Mouse (Mus musculus): Measurements from ENCODE around the gene Rad23a.
A peak's percentile ranks its signal among the peaks of the same experiment; 100 is the strongest.

Gene Rad23a

DNA sequence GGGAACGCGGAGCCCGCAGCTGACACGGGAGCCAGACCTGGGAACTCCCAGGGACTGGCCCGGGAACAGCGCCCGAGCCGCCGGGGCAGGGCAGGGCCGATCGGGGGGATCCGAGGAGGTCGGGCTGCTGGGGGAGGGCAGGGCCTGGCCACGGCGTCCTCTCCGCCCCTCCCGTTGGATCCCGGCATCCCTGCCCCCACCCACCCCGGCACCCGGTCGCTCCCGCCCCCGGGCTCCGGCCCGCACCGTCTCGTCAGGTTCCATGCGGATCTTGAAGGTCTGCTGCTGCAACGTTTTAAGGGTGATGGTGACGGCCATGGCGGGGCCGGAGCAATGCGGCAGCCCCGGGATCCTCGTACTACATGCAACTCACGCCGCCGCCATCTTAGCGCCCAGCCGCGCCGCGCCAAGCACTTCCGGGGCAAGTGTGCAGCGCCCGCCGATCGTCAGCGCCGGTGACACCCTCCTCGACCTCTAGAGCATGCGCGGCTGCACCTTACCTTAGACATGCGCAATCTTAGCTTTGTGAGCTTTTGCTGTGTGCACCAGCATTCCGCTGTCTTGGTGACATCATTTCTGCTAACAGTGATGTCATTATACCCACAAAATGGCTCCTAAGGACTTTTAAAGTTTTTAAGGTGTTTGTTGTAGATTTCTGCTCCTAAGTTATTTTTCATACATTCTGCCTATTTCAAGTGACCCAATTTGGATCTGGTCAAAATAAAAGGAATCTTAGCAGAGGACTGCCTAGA lies at the start of gene Rad23a:
Gene Rad23a, minus strand, starts transcription at position 418 of the 752 bp plus-strand sequence.
- peak; percentile 91 for DNase-seq (ENCODE audit: extremely low spot score)

DNA sequence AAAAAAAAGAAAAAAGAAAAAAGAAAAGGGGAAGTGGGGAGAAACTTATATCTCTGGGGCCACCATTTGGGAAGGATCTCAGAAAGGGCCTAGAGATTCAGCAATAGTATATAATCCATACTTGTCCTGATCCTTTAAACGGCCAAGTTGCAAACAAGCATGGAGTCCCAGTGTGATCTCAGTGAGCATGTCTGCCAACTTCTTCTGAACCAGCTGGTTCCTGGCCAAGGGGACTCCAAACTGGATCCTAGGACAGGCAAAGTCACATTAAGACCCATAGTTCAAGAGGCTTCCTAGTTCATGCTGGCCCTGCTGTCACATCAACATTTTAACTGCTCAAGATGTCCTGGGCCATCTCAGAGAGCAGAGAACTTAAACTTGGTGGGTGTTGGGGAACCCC lies 48.7 kb upstream of the Rad23a start:
- DNase-seq (ENCODE audit: extremely low spot score), result no peak

DNA sequence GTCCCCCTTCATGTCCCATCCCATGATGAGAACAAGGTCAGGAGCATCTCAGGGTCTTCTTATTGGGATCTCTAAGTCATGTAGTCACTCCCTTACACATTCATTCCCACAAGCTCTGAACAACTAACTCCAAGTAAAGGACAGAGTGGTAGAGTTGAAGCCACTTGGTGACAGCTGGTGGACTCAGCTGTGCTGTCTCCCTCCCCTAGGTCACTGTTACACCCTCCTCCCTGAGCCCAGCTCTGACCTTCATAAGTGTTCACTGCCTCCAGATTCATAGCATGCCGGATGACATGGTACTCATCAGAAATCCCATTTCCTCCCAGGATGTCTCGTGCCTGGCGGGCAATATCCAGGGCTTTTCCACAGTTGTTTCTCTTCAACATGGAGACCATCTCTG lies 47.8 kb upstream of the Rad23a start:
- no peak for DNase-seq (ENCODE audit: extremely low spot score)

DNA sequence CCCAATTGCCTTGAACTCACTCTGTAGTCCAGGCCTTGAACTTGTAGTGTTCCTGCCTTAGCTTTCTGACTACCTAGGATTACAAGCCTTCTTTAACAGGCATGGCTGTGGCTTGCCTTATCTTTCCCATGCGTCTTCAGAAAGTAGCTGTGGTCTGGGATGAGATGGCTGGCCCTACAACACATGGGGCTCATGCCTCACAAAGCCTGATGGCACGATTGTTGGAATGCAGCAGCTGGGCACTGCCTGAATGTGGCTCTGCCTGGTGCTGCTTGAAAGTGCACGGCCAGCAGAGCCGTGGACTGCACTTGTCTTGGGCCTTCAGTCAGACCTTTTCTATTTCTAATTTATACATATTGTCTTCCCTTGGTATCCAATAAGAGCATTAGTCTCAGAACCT lies 44.3 kb upstream of the Rad23a start:
- DNase-seq (ENCODE audit: extremely low spot score), result no peak

DNA sequence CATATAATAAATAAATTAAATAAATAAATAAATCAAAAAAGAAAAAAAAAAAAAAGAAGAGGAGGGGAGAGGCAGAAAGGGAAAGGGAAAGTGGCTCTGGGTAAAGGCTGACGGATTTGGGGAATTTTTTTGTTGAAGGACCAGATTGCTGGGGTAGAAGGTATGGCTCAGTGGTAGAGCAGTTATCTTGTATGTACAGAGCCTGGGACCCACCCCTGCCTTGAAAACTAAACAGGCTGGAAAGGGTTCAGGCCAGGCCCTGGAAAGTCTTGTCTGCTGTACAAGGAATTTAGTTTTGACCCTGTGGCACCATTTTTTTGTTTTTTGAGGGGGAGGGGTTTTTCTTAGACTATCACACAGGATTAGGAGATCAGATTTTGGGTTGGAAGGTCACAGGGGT lies 38.5 kb upstream of the Rad23a start:
- DNase-seq (ENCODE audit: extremely low spot score), result no peak

DNA sequence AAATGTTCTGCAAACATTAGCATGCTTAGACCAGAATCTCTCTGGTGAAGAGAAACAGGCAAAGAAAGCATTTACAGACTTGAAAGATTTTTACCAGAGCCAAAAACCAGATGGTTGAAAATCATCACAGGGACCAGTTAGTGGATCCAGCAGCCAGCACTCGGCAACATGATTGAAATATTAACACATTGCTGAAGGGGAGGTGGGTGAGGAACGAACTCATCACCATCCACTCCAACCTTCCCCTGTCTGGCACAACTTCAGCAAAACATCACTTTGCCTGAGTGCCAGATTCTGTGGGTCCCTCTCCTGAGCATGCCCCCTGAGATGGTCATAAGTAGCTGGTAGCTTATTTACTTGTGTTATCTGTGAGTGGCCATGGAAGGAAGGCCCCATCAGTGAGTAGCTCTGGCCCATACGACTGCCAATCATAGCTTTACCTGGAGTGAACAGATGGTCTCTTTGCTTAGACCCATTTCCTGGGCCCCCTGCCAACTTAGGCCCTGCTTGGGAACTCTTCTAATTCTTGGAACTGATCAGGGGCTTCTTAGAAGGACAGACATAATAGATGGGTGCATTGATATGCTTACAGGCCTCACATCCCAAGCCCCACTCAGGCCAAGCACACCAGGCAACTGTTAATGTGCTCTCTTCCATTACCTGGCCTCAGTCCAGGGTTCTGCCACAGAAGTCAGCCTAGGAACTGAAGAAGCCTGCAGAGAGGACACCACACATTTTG lies 37.0 kb upstream of the Rad23a start:
- no peak for DNase-seq (ENCODE audit: extremely low spot score)

DNA sequence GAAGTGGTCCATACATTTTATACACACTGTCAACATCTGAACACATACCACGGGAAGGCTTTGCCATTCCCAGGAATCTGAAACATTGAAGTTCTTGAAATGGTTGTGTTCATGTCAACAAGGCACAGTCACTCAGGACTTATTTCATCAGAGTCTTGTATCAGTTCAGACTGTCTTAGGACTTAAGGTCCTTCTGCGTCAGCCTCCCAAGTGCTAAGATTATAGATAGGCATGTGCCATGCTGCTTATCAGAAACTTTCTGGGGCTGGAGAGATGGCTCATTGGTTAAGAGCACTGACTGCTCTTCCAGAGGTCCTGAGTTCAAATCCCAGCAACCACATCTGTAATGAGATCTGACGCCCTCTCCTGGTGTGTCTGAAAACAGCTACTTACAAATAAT lies 33.9 kb upstream of the Rad23a start:
- no peak for DNase-seq (ENCODE audit: extremely low spot score)

DNA sequence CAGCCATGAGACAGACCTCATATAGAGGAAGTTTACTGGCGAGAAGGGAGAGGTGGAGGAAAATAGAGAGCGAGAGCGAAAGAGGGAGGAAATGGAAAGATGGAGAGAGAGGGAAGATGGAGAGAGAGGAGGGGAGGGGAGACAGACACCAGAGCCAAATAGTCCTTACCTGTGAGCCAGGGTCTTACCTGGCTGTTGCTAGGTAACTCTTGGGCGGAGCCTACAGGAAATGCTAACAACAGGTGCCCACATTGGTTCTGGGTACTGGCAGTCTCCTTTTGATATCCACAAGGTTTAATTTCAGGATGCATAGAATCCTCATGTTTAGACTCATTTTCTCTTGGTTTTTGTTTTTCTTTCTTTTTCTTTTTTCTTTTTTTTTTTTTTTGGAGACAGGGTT lies 32.6 kb upstream of the Rad23a start:
- DNase-seq (ENCODE audit: extremely low spot score), result no peak

DNA sequence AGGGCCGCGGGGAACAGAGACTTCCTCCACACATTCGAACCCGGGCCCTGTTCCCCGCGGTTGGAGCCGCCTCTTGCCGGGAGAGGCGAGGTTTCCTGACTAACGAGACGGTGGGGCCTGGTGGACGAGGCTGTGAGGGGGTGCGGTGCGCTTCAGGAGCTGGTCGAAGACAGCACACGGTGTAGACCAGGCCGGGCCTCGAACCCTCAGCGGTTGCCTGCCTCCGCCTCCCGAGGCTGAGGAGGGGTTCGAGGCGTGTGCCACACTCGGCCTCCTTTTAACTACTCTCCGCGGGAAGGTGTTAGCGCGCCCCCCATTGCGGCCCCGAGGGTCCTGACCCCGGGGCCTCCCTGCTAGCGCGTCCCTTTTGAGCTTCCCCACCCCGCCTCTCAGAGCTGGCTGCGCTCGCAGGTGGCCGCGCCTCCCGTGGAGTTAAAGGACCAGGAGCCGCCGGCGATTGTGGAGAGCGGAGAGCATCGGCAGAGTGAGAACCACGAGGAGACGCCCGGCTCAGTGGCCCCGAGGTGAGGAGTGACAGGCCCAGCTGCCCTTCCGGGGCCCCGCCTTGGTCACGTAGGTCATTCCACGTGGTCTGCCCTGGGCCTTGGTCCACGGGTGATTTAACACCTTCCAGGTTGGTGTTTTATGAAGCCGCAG lies 32.0 kb upstream of the Rad23a start:
- peak; percentile 49 for DNase-seq (ENCODE audit: extremely low spot score)

DNA sequence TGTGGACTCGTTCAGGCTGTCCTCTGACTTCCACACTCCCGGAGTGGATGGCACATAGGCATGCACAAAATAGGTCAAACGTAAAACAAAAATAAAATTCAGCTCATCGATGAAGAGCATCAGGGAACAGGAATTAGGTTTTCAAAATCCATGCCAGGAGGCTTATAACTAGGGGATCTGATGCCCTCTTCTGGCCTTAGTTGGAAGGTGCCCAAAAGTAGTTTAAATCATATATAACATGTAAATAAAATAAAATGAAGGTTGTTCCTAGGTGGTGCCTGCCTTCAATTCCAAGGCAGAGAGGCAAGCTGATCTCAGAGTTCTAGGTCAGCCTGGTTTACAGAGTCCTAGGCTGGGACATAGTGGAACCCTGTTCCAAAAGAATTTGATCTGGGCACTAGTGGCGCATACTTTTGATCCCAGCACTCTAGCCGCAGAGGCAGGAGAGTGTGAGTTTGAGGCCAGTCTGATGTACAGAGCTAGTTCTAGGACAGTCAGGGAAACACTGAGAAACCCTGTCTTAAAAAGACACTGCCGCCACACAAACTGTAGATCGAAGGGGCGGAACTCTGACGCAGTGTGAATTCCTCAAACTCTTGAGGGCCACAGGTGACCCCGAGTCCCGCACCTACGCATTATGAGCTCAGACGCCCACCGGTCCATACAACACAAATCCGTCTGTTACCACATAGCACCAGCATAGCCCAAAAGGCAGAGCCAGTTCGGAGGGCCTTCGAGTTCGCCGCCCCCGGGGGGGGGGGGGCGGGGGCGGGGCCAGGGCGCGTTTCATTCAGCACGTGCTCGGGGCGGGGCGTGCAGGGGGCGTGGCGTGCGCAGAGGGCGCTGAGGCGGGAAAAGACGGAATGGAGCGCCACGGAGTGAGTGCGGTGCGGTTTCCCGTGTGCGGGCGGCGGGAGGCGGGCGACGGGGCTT lies 31.2 kb upstream of the Rad23a start, which contains the start of gene Syce2:
Gene Syce2, plus strand, starts transcription at position 736 of the 933 bp plus-strand sequence.
- DNase-seq (ENCODE audit: extremely low spot score), result peak; percentile 83

DNA sequence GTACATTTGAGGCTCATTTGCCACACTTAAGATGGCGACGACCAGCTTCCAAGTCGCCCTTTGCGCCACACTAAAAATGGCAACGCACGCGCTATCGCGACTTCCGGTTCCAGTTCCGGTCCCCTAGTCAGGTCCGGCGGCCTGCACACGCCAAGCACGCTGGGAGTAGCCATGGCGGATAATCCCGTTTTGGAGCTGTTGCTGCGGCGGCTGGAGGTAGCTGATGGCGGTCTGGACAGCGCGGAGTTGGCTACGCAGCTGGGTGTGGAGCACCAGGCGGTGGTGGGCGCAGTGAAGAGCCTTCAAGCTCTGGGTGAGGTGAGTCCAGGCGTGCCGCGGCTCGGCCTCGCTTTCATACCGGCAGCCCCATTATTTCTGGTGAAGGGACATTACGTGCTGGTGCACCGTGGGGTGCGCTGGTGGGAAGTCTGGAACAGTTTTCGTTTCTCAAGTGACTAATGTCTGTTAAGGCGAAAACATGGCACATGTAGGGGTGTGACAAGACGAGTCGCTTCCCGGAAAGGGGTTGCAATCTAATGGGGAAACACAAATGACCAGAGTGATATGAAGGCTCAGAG lies 16.5 kb upstream of the Rad23a start, which contains the start of gene Farsa:
Gene Farsa, plus strand, starts transcription at position 126 of the 578 bp plus-strand sequence.
- peak; percentile 88 for DNase-seq (ENCODE audit: extremely low spot score)

DNA sequence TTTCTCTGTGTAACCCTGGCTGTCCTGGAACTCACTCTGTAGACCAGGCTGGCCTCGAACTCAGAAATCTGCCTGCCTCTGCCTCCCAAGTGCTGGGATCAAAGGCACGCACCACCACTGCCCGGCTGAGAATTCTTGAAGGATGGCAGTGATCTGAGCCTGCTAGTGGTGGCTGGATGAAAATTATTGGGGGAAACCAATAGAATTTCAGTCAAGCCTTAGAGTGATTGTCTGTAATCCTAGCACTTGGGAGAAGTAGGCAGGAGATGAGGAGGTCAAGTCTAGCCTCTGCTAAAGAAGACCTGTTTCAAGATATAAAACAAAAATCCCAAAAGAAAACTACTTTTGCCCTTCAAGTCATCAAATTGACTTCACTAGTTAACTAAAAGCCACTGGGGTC lies 16.0 kb upstream of the Rad23a start:
- DNase-seq (ENCODE audit: extremely low spot score), result no peak

DNA sequence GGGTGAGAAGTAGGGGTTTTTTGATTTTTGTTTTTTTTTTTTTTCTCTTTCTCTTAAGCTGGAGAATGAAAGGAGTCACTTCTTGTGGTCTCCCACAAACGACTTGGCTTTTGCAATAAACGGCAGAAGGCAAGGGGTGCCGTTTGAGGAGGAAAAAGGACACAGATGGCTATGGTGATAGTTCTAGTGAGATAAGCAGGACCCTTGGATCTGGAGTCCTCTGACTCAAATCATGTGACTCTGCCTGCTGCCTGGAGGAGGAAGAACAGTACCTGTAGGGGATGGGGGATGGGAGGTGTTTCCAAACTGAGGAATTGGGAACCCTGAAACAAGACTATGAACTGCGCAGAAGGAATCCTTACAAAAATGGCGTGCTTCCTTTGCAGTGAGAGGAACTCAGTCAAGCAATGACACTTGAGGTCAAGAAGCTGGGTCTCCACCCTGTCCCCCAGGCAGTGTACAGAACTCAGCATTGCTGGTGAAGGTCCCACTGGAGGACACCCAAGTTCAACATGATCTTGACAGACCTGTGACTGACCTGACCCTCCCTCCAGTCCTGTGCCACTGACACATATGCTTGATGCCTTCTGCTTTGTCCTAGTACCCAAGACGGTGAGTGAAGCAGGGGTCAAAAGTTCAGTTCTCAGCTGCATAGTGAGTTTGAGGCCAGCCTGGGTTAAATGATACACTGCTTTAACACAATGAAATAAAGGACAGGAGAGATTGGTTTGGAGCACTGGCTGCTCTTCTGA lies 7.4 kb upstream of the Rad23a start:
- DNase-seq (ENCODE audit: extremely low spot score), result no peak

DNA sequence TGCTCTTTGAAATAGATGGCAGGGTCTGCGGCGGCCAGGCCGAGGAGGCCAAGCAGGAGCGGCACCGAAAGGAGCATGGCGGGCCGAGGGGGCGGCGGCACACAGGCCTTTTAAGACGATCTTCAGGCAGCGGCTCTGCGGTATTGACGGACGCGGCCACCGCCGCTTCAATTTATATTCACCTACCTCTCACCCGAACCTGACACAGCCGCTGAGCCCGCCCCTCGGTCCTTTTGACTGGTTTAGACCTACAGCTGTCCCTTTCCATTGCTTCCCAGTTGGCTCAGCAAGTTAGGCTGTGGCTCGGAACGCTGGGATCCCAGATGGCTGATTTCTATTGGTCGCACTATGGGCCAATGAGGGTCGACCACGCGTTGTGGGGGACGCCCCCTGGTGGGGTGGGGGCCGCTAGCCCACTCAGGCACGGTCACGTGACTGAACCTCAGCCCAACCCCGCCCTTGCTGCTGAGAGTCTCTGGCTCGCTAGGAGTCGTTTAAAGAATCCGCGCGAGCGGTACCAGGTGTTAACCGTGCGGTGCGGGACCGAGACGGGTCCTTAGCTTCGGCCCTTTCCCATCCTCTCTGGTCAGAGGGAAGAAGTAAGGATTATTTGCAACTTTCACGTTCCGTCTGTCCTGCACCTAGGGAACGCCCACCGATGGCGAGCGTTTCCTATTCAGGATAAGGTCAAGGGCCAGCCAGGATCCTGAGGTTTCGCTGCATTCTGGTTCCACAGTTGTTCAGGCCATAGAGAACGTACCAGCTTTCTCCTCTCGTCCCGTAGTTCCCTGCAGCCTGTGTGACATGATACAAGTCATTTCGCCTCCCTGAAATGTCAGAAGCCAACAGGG lies 6.5 kb upstream of the Rad23a start, which contains the start of gene Calr:
Gene Calr, minus strand, starts transcription at position 213 of the 851 bp plus-strand sequence.
- DNase-seq (ENCODE audit: extremely low spot score), result peak; percentile 100

DNA sequence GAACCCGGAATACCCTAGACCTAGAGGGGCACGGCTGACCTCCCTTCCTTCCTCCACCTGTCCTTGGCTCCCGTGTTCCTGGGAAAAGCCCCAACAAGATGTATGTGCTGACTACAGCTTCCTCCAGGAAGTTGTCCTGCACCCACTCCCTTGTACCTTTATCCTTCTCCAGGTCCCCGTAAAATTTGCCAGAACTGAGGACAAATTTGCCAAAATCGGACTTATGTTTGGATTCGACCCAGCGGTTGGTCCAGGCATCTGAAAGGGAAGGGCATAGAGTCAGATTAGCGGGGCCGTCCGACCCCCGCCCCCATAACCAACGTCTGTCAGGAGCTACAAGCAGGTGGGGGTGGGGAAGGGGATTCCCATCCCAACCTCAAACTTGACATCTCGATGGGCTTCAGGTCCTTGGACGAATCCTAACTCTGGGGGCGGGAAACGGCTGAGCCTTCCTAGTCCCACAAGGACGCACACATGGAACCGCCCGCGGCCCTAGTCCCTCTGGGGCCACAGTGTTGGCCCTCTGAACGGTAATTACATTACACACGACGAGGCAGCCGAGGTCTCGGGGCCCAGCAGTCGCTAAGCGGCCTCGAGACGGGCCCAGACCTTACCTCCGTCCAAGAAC lies 5.7 kb upstream of the Rad23a start:
- no peak for DNase-seq (ENCODE audit: extremely low spot score)

DNA sequence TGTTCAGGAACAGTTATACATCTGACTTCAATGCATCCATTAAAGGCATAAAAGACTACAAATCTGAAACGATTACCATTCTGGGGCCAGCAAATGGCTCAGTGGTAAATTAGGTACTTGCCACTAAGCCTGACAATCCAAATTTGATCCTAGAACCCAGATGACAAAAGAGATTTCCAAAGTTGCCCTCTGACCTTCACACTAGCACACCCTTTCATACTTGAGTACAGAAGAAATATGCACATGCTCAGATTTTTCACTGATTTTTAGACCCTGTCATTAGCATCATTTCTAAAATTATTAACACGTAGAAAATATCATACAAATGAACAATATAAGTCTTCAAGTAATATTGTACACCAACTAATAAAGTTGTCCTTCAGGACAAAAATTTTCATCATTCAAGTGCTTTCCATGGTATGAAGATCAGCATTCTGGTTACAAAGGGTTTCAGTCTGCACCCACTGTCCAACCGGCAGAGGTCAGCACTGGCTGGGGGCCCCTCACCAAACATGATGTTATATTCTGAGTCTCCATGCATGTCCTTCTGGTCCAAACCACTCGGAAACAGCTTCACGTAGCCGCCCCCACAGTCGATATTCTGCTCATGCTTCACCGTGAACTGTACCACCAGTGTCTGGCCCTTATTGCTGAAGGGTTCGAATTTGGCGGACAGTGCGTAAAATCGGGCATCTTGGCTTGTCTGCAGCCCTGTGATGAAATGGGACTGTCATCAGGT lies 5.1 kb upstream of the Rad23a start:
- peak; percentile 52 for DNase-seq (ENCODE audit: extremely low spot score)

DNA sequence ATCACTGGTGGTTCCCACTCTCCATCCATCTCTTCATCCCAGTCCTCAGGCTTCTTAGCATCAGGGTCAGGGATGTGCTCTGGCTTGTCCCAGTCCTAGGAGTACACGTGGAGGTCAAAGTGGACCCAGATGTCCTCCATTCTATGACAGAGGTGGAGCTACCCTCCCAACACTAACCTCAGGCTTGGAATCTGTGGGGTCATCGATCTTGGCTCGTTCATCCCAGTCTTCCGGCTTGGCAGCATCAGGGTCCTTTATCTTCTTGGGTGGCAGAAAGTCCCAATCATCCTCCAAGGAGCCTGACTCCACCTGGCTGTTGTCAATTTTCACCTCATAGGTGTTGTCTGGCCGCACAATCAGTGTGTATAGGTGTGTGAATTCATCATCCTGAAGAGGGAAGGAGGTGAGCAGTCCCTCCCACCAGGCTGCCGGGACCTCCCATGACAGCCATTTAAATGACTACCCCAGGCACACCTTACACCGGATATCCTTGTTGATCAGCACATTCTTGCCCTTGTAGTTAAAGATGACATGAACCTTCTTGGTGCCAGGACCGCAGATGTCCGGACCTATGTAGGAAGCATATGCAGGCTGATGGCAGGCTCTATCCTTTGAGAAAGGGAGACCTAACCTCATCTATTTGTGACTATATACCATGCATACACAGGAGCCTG lies 4.1 kb upstream of the Rad23a start:
- DNase-seq (ENCODE audit: extremely low spot score), result no peak

DNA sequence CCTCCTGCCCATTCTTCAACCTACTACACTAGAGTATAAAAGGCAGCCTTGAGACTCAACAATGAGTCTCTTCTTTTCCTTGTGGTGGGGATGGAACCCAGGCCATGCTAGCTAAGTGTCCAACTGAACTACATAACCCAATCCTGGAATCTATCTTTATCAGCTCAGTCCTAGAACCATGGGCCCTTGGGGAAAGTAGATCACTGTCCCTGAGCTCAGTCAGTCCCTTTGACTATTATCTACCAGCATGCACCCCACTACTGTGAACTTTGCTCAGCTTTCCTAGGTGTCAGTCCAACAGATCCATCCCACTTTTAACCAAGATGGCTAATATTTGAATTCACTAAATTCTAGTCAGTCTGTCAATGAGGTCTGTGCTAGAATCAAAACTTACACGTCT lies 1.0 kb upstream of the Rad23a start:
- DNase-seq (ENCODE audit: extremely low spot score), result no peak
